Mouse (Mus musculus) heart, postnatal 25 days (tissue): ENCODE data around the gene Amdhd2. TPM values are rescaled to one million over a fixed set of nuclear protein-coding genes. Genes with fewer than 3 reads are reported as not detected.
A peak's percentile ranks its signal among the peaks of the same experiment; 100 is the strongest.

Experiments
- DNase-seq: peaks from one replicate; pipeline ENCODE4 v3.0.0; 2022; ENCODE audit warnings: low spot score
- intact Hi-C: fragments of 180-260 bp; cut with DNase I; formaldehyde crosslinking; loops from one replicate; pipeline ENCODE4 v1.15.1; 2025
- total RNA-seq, 2 experiments: library from RNA; stranded (reverse); gene quantifications; 2 replicates each; pipeline ENCODE4 v1.2.3; 2021

Gene Amdhd2
- total RNA-seq, result 1 to 10 TPM; 9.1 to 9.6 TPM

GRCm38 (mm10) chr17:24163176-24163962 lies at the start of gene Amdhd2:
Gene Amdhd2 (minus strand): TSS chr17:24163766.
- peak; percentile 93 for DNase-seq
- intact Hi-C loops, result no loop called here

- intact Hi-C loops, result no loop called here
Measured at GRCm38 (mm10) chr17:24213186-24213585, 49.6 kb upstream of the Amdhd2 start.

GRCm38 (mm10) chr17:24212441-24213018 lies 49.0 kb upstream of the Amdhd2 start:
- no peak for DNase-seq
- intact Hi-C loops, result no loop called here

More at GRCm38 (mm10) chr17:24213186-24213585, 49.6 kb upstream of the Amdhd2 start:
- no peak for DNase-seq

GRCm38 (mm10) chr17:24211631-24212440 lies 48.3 kb upstream of the Amdhd2 start:
- no peak for DNase-seq

GRCm38 (mm10) chr17:24210591-24210990 lies 47.0 kb upstream of the Amdhd2 start:
- intact Hi-C loops, result no loop called here
- DNase-seq, result no peak

More at GRCm38 (mm10) chr17:24211631-24212440, 48.3 kb upstream of the Amdhd2 start:
- intact Hi-C loops, result no loop called here

- intact Hi-C loops, result no loop called here
- no peak for DNase-seq
Measured at GRCm38 (mm10) chr17:24209916-24210240, 46.3 kb upstream of the Amdhd2 start.

DNA sequence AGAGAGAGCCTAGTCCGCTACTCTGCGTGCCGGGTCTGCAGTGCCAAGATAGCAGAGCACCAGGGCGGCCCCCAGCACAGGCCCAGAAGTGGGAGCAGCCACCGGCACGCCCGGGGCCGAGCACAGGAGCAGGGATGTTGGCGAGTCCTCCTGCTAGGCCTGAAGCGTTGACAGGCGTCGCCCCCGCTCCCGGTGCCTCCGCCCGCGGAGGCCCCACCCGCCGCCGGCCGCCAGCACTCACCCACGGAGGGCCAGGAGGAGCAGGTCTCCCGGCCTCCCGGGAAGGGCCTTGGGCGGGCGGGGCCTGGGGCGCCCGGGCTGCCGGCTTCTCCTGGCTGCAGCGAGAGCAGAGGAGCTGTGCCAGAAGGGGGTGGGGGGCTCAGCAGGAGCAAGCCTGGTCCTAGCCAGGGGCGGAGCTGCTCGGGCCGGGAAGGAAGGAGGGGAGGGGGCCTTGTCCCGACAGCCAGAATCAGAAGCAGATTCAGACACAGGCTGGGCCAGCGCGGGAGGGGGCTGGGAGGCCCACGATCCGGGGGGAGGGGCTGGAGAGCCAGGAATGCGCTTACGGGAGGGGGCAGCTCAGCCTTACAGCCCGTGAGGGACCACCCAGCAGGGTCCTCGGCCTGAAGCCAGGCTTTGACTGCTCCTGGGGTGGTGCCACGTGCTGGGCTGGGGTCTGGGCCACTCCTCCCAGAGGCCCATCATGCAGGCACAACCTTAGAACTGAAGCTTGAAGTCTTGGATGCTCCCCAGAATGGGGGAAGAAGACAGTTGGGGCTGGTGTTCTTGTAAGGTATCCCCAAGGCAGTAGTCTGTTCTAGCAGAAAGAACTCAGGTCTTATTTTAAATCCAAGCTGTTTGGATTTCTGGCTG lies 45.7 kb upstream of the Amdhd2 start, which contains the start of gene Ntn3:
Ntn3 (minus strand) TSS at position 489 of the 873 bp plus-strand sequence.
- intact Hi-C loops, result no loop called here
- DNase-seq, result peak; percentile 45

GRCm38 (mm10) chr17:24208641-24209042 lies 45.1 kb upstream of the Amdhd2 start:
- intact Hi-C loops, result no loop called here

GRCm38 (mm10) chr17:24207768-24208640 lies 44.4 kb upstream of the Amdhd2 start:
- no peak for DNase-seq
- intact Hi-C loops, result no loop called here

More at GRCm38 (mm10) chr17:24208641-24209042, 45.1 kb upstream of the Amdhd2 start:
- no peak for DNase-seq

- intact Hi-C loops, result no loop called here
- DNase-seq, result no peak
Measured at GRCm38 (mm10) chr17:24206451-24207351, 43.1 kb upstream of the Amdhd2 start.

DNA sequence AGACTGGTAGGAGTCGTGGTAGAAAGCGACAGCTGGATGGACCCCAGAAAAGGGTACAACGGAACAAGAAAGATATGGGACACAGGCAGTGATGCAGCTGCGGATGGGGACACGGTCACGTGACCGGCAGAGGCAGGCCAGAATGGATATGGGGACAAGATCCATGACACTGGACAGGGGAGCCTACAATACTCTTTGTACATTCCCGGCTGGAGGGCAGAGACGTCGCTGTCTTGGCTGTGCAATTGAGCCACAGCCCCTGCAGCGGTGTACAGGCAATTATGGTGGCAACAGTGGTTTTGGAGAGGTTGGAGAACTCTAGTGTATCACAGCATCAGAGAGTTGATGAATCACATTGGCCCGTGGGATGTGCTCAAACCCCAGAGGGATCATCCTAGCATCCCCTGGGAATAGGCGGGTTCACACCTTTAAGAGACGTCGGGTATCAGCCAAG lies 42.4 kb upstream of the Amdhd2 start:
- intact Hi-C loops, result loop anchor here (2.0 kb wide), 1 partner anchor 35 kb away; no protein-coding TSS in a partner anchor
- DNase-seq, result no peak

DNA sequence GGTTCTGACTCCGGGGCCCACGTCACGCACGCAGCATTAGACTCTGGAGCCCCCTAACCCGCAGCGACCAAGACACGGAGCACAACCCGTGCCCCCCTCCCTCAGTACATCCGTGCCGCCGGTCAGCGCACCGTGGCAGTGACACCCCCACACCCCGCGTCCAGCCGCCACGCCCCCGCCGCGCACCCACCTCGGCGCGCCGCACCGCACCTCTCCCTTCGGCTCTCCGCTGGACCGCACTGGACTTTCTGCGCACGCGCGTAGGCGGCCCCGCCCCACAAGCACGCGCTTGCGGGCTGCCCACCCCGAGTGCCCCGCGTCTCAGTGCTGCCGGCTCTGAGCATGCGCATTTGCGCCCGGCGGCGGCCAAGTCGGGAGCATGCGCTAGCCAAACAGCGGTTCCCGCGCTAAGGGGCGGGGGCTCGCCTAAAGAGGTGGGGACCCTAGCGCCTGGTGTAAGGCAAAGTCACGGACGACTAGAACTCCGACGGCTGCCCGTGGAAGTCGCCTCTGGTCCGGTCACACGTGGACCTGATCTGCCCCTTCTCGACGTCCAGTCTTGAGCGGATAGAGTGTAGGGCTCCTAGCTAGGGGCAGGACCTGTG lies 41.8 kb upstream of the Amdhd2 start, which contains the start of gene Tbc1d24:
Tbc1d24 (minus strand) TSS at position 279 of the 605 bp plus-strand sequence.
- intact Hi-C loops, result loop anchor here (2.0 kb wide), 1 partner anchor 35 kb away; no protein-coding TSS in a partner anchor
- DNase-seq, result peak; percentile 87

DNA sequence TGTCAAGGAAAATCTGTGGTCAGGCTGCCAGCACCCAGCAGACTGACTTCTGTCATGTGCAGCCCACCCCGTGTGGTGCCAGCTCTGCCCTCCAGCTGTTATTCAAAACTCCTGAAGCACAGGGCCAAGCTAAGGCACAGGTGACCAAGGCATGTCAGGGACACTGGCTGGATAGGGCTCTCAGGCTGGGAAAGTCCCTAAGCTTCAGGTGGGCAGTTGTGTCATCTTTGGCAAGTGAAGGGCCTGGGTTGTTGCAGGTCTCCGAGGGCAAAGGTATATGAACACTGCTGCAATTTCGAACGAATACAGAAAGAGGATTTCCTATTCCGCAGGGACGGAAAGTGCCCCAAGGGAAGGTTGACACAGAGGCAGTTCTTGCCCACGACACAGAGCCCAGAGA lies 41.3 kb upstream of the Amdhd2 start:
- DNase-seq, result no peak
- intact Hi-C loops, result loop anchor here (2.0 kb wide), 1 partner anchor 34 kb away; no protein-coding TSS in a partner anchor

GRCm38 (mm10) chr17:24203611-24204534 lies 40.3 kb upstream of the Amdhd2 start:
- intact Hi-C loops, result loop anchor here (2.0 kb wide), 1 partner anchor 33 kb away; no protein-coding TSS in a partner anchor
- no peak for DNase-seq

DNA sequence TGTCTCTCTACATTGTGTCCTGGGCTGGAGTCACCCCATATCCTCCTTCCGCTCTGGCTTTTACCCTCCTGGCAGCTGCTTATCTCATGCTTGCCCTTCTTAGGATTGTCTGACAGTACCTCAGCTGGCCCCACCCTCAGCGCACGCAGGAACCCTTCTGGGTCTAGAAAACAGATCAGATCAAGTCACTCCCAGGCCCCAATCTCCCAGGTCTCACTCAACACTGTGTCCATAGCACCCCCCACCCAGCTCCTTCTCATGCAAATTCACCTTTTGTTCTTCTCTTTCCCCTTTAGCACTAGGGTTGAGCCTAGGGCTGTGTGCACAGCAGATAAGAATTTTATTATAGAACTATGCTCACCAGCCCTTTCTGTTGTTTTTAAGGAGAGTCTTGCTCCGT lies 39.5 kb upstream of the Amdhd2 start:
- intact Hi-C loops, result no loop called here

GRCm38 (mm10) chr17:24201092-24201491 lies 37.5 kb upstream of the Amdhd2 start:
- intact Hi-C loops, result no loop called here
- DNase-seq, result no peak

More for the DNA sequence above, 39.5 kb upstream of the Amdhd2 start:
- no peak for DNase-seq
